Mouse (Mus musculus): ENCODE measurements around the gene Triap1. TPM values are rescaled to one million over a fixed set of nuclear protein-coding genes. Genes with fewer than 3 reads are reported as not detected.
"Not testable (repeated sequence)": the region's sequence is repeated elsewhere in the genome, so short reads cannot be mapped to it uniquely, and the experiment has no call there.

Triap1 gene
- polyA plus RNA-seq, 1 experiment, result 28.7 TPM

DNA sequence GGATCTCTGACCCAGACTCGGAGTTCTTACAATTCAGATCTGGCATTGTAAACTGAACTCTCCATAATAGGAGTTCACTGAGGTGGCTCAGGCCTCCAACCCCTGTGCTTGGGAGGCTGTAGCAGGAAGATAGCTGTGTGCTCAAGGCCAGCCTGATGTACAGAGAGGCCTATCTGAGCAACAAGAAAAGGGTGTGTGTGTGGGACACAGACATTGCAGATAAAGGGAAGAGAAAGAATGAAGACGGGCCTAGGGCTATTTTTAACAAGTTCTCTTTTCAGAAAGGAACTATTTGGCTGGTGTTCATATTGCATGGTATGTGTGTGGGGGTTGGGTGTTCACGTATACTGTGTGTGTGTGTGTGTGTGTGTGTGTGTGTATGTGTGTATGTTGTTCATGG is 7.4 kb upstream of the Triap1 start:
- no peak for DNase-seq (ENCODE audit: low read depth)

DNA sequence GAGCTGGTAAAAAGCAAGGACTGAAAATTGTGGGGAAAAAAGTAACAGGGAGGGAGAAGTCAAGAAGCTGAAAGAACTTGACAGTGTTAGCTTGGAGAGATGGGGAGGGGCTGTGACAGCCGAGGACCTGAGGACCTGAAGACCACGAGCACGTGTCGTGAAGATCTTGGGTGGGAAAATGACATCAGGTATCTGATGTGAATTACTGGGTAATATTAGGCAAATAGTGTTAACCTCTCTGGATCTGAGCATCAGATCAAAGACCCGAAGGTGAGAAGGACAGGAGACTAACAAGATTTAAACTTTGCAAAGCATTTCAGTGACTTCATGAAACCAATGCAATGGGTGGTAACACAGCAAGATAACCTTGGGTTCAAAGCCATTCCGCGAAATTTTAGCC is 1.0 kb upstream of the Triap1 start:
- DNase-seq (ENCODE audit: low read depth), result no peak

DNA sequence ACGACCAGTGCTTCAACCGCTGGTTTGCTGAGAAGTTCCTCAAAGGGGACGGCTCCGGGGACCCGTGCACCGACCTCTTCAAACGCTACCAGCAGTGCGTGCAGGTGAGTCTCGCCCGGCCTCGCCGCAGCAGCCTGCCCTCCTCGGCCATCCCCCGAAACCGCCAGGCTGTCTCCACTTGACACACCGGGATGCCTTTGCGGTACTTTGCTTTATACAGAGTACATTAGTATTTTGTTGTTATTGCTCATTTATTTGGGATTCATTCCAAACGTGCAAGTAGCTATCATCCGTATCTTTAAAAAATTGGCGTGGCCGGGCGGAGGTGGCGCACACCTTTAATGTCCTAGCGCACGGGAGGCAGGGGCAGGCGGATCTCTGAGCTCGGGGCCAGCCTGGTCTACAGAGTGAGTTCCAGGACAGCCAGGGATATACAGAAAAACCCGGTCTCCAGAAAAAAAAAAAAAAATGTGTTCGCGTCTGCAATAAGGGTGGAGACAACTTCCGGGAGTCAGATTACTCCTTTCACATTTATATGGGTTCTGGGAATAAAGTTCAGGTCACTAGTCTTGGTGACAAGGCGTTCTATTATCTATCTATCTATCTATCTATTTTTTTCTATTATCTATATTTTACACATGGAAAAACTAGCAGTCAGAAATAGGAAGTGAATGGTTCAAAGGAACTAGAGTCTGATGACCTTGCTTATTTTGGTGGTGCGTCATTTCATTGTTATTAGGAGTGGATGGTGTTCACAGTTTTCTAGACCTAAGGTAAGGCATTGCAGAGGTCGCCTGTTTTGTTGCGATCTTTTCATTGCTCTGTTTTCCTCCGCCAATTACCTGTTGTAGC is 515 bp downstream of the Triap1 start:
- no peak for DNase-seq (ENCODE audit: low read depth)

DNA sequence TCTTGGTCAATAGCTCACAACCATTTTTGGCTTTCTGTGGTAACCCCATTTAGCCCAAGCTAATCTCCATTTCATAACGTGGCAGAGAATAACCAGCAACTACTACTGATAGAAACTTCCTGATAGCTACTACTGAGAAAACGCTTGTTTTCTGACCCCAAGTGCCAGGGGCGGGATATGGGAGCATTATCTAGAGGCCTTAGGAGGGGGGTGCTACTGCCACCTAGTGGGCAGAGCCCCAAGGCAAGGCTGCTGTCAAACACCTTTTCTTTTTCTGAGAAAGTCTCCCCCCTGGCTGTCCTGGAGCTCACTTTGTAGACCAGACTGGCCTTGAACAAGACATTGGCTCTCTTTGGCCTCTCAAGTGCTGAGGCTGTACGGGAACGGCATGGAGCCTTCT is 6.5 kb downstream of the Triap1 start:
- DNase-seq (ENCODE audit: low read depth), result no peak

DNA sequence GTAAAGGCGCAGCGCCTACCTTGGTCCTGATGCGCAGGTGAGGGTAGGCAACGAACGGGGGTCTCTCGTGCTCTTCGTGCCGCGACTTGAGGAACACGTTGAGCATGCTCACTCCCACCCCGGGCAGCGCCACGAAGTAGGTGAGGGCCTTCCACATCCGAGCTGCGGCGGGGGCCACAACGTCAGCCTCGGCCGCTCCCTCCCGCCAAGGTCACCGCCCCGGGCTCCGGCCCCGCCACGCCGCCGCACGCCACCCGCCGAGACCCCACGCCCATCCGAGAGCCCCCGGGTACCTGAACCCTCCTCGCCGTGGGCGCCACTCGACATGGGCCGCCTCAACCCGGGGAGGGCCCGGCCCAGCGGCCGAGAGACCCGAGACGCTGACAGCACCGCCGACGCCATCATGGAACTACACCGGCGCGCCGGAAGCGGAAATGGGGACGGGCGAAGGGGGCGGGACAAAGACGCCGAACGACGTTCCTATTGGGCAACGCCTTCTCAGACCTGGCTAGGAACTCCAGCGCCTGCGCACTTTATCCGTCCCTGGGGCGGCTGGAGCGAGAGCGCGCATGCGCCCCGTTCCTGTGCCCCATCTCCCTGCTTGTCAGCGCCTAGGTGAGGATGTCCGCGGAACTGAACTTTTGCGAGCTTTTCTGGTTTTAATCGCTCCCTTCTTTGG is 7.7 kb downstream of the Triap1 start, which contains the start of gene Cox6a1:
TSS of gene Cox6a1 (minus strand) at position 436 of the 679 bp plus-strand sequence.
- peak; percentile 67 for DNase-seq (ENCODE audit: low read depth)

DNA sequence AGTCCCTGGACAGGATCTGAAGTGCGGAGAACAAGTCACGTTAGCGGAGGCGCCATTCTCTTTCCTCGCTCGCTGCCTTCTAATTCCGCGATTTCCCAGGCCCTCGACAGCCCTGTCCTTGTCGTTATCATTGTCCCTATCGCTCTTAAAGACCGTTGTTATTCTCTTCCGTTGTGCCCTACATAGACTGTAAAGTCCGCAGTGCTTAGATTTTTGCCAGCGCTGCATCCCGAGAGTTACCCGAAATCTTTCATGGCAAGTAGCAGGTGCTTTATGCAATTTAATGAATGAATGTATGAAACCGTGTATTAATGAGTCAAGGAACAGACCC is 8.2 kb downstream of the Triap1 start:
- no peak for DNase-seq (ENCODE audit: low read depth)

DNA sequence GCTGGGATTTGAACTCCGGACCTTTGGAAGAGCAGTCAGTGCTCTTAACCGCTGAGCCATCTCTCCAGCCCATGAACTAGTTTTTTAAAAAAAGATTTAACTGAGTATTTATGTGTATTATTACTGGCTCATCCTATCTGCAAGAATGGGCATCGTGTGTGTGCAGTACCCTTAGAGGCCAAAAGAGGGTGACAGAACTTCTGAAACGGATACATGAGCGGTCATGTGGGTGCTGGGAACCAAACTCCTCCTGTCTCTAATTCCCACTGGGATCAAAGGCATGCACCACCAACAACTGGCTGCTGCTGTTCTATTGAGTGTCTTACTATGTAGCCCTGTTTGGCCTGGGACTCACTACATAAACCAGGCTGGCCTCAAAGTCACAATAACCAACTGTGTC is 10.3 kb downstream of the Triap1 start:
- no peak for DNase-seq (ENCODE audit: low read depth)

DNA sequence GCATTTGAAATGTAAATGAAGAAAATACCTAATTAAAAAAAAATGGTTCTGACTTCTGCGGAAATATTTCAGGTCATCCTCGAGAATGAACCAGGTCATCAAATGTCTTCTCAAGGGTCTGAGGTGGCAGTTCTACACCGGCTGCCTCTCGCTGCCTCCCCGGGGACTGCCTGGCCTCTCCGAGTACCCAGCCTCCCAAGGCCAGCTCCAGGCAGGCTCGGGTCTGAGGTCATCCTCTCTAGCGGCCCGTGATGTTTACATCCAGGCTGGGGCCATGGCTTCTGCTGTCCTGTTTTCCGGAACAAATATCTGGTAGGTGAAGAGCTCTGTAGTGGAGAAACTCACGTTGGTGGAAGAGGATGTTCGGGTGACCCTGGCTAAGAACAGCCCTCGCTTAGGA is 14.0 kb downstream of the Triap1 start:
- no peak for DNase-seq (ENCODE audit: low read depth)

DNA sequence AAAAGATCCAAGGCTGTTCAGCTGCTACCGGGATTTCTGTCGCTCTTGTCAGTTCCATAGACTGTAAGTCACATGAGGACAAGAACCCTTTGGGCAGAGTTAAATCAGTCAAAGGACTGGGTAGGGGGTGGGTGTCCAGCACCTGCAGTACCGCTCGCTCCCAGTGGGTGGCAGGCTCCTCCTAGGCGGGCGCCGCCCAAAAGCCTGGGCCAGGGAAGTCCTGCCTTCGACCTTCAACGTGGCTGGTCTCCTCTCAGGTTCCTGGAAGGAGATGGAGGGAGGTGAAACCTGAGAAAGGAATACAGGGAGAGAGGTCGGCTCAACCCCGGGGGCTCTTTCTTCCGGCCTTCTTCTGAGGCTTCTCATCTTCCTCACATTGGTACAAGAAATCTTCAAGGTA is 17.8 kb downstream of the Triap1 start:
- no peak for DNase-seq (ENCODE audit: low read depth)

DNA sequence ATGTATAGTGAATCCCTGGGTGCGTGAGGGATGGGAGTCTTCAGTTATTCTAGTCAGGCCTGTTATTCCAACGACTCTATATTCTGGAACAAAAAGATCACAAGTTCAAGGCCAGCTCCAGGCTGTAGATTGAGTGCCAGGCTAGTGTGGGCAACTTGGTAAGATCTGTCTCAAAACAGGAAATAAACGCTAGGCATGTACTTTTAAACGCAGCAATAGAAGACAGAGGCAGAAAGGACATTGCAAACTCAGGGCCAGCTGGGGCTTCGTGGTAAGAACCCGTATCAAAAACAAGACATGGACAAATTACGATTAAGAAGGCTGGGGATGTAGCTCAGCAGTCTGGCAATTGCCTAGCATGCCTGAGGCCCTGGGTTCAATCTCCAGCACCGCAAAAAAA is 18.4 kb downstream of the Triap1 start:
- DNase-seq (ENCODE audit: low read depth), result no peak

DNA sequence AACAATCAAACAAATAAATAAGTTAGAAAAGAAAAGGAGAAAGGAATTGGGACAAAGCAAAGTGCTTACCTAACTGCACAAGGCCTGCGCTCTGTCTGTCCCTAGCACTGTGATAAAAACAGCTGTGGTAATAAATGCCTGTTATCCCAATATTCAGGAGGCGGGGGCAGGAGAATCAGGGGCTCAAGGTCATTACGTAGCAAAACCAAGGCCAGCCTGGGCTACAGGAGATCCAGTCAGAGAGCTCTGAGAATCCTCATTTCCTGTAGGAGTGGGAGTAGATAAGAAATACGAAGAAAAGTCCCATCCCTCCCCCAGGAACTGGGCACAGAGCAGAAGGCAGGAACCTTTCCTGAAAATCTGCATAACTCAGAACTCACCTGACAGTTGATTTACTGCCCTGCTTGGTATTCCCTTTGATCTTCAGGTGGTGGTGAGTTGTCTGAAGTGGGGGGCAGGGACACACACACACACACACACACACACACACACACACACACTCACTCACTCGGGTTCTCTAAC is 18.9 kb downstream of the Triap1 start:
- no peak for DNase-seq (ENCODE audit: low read depth)

DNA sequence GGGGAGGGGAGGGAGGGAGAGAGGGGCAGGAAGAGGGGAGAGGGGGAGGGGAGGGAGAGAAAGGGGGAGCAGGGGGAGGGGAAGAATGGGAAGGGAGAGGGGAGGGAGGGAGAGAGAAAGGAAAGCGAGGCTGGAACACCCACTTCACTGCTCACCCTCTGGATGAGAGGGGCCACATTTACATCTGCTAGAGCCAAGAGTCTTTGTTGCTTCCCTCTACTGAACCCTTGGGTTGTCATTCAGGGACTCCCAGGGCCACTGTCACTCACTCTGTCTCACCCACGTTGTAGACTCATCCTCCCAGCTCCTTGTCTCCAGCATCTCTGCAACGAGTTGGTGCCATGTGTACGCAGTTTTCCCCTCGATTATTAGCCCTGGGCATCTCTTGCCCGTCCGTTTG is 21.2 kb downstream of the Triap1 start:
- DNase-seq (ENCODE audit: low read depth), result no peak

DNA sequence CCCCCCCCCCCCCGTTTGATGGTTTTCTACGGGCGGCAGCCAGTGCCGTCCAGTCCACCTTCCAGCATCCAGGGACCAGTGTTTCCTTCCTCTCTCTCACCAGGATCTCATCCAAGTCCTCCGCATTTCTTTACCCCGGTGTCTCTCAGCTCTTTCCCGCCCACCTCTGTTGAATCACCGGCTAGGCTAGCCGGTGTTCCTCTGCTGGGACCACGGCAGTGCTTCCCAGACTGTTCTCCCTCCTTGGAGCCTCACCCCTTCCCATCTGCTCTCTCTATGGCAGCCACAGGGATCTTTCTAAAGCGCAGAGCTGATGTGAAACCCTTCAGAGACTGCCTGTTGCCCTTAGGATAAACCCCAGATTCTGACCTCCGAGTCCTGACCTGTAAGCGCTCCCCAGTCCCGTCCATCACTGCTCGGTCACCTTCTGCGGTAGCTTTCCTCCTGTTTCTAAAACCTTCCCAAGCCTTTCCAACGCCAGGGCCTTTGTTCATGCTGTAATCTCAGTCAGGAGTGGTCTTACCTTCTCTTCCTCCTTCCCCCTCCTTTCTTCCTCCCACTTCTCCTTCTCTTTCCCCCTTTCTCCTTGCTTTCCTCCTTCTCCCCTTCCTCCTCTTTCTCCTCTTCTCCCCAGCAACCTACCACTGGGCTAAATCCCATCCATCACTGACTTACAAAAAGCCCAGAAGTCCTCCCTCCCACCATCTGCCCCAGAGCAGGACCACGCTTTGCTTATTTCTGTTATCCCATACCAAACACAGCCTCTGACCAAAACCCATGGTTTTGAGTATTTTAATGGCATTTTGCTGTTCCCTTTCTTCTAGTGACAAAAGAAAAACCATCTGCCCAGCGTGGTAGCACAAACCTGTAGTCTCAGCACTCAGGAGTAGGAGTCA is 22.0 kb downstream of the Triap1 start:
- DNase-seq (ENCODE audit: low read depth), result no peak

DNA sequence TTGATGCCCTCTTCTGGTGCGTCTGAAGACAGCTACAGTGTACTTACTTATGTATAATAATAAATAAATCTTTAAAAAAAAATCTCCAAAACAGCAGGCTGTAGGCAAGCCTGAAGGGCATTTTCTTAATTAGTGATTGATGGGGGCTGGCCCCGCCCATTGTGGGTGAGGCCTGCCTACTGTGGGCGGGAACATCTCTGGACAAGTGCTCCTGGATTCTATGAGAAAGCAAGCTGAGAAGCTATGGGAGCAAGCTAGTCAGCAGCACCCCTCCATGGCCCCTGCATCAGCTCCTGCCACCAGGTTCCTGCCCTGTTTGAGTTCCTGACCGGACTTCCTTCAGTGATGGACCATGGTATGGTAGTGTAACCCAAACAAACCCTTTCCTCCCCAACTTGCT is 23.8 kb downstream of the Triap1 start:
- DNase-seq (ENCODE audit: low read depth), result no peak

DNA sequence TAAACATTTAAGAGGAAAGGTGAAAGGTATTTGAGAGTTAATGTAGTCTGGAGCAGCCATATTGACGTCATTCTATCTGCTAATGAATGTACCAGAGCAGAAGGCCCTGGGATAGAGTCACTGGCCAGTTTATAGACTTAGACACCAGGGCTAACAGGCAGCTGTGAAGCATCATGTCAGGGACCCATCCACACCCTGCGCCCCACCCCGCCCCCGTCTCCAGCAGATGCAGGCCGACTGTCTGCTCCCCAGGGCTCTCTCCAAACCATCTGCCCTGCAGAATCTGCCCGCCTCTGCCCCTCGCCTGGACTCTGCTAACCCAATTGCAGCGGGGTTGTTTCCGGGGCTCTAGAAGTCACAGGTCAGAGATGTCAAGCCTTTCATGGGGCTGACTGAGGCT is 30.7 kb downstream of the Triap1 start:
- DNase-seq (ENCODE audit: low read depth), result no peak

DNA sequence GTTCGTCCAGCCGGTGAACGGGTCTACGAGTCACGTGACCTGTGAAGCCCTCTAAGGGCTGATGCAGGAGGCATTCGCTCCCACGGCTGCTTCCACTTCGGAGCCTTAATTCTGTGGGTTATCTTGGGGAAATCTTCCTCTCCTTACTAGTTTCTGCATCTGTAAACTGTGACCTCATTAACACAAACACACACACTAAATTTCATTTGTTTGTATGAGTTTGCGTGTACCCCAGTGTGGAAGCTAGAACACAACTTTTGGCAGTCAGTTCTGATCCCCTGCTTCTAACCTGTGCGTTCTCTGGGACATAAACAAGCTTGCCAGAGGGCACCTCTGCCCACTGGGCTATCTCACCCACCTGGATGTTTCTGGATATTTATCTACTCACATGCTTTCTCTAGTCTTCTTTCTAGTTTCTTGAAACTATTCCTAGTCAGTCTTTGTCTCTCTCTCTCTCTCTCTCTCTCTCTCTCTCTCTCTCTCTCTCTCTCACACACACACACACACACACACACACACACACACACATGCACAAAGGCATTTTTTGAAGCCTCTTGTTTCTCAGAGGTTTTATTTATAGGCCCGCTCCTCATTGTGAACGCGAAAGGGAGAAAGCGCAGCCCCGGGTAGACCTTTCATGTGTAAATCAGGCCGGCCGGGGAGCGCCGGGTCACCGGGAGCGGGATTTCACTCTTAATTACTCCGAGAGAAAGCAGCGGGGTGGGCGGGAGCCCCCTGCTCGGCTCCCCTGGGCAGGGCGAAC is 32.6 kb downstream of the Triap1 start:
- no peak for DNase-seq (ENCODE audit: low read depth)

DNA sequence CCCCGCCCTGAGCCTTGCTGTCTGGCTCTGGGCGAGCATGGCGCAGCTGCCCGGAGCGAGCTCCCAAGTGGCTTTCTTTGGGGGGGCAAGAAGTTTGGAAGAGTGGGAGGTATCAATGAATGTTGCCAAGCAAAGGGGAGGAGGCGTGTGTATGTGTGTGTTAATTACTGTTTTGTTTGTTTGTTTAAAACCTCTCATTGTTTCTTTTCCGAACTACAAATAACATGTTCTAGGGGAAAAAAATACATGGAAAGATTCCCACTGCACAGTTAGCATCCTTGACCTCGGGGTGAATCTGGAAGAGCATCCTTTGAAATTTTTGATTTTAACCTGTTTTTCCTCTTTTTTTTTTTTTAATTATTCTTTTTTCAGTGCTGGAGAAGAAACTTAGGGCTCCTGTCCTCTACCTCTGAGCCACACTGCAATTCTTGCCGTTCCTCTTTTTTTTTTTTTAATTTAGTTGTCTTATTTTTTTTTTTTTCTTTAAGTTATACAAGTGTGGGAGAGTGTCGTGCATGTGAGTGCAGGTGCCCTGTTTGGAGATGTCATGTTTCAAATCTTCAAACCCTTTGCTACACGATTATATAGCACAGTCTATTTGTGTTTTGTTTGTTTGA is 33.3 kb downstream of the Triap1 start:
- DNase-seq (ENCODE audit: low read depth), result no peak

DNA sequence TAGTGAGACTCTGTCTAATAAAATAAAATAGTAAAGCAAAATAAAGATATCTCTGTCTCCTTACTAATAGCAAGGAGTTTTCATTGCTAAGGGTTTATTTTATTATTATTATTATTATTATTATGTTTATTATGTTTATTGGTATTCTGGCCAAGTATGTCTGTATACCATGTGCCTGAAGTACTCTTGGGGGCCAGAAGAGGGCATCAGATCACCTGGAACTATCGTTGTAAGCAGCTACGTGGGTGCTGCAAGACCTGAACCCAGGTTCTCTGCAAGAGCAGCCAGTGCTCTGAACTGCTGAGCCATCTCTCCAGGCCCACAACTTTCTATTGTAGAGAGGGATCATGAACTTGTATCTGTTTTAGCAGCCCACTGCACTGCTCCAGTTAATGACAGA is 34.4 kb downstream of the Triap1 start:
- DNase-seq (ENCODE audit: low read depth), result no peak

DNA sequence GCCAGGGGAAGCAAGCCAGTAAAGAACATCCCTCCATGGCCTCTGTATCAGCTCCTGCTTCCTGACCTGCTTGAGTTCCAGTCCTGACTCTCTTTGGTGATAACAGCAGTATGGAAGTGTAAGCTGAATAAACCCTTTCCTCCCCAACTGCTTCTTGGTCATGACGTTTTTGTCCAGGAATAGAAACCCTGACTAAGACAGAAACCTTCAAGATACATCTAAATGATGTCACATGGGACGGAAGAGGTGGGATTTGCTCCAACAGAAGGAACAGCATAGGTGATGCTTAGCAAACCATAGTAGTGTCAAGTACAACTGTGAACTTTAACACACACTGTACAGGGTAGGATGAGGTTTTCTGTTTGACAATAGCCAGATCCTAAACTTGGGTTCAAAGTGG is 37.9 kb downstream of the Triap1 start:
- not testable (repeated sequence) for DNase-seq (ENCODE audit: low read depth)

DNA sequence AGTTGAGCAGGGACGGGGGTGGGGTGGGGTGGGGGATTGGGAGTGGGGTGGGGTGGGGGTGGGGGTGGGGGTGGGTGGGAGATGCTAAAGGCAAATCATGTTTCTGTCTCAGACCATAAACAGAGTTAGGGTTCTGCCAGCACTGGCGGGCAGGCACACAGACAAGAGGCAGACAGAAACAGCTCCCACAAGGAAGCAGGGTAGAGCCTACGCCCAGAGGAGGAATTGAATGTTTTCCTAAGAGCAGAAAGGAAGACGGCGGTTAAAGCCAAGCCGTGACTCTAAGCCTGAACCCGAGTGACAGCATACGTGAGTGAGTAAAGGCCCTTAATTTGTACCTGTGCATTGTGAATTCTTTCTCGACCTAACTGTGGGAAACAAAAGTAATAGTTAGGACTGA is 50.9 kb downstream of the Triap1 start:
- DNase-seq (ENCODE audit: low read depth), result no peak

DNA sequence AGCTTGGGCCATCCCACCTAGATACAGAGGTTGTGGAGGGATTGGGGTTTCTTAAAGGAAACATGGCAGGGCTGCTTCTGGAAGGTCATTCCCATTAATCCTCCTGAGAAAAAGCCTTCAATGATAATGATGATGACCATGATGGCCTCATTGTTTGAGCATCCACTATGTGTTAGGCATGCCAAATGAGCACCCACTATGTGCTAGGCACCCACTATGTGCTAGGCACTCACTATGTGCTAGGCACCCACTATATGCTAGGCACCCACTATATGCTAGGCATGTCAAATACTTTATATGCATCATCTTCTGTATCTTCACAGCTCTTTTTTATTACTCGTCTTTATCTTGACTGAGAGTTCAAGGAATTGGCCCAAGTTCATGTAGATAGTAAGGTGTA is 51.9 kb downstream of the Triap1 start:
- DNase-seq (ENCODE audit: low read depth), result no peak
